Comparison of ENCODE assay signal across 10 mouse cellular contexts in genomic region chr11:97338302-97338976, GRCm38 (mm10). TPM values are rescaled to one million over a fixed set of nuclear protein-coding genes. Genes with fewer than 3 reads are reported as not detected.
DNase-seq lines count a peak whose midpoint lies in the region; ATAC-seq and TF ChIP-seq lines count a peak whose summit lies in the region.
"Had no signal": no experiment of that assay in that cellular context is flagged by ENCODE, and none has a peak within 500 bp of the region (broad histone marks: within the 10 kb centered on the region; RNA-seq: fewer than 3 reads in every experiment).

No protein-coding gene starts in this region.

- no peaks in the 10 kb centered on the region for H3K9me3 ChIP-seq in hindbrain, embryonic 13.5 days

- no peaks in the 10 kb centered on the region for H3K36me3 ChIP-seq in hindbrain, embryonic 13.5 days

- TF ChIP-seq CTCF in gastrocnemius, adult 2 months (IDR thresholded peaks at IDR 0.05), result no peak

- peaks cover 4% of the 10 kb centered on the region; the same call in 1 of the 2 replicates for H3K4me1 ChIP-seq in hindbrain, embryonic 13.5 days (replicated peaks)

- ATAC-seq in hindbrain, embryonic 13.5 days (ENCODE audit: low FRiP score), result no peak
- no peak for ATAC-seq in erythroid progenitor cell, adult 5-6 weeks (replicated peaks; ENCODE audit: low FRiP score, poor library complexity, severe bottlenecking)

- intact Hi-C loops in gastrocnemius, adult 2 months (cut with DNase I), result no loop called here

- peaks cover 27% of the 10 kb centered on the region for H3K27me3 ChIP-seq in hindbrain, embryonic 13.5 days

- H3K9ac ChIP-seq in hindbrain, embryonic 13.5 days, result no peak overlapping the region
- H3K9ac ChIP-seq: liver, embryonic 14.5 days had no signal

- DNase-seq in gastrocnemius, adult 2 months, result no peak
- no peak for DNase-seq in gastrocnemius, postnatal 4 days (ENCODE audit: low spot score in 2 of 2)
- peak; percentile 55 for DNase-seq in NIH3T3 (ENCODE audit: low read depth)
- DNase-seq in lung, postnatal 25 days (ENCODE audit: low spot score), result peak; percentile 41
- DNase-seq in spleen, postnatal 4 days (ENCODE audit: low spot score in 2 of 2), result no peak
- no peak for DNase-seq in spleen, adult 12 weeks (ENCODE audit: low spot score)
- DNase-seq: B cell, adult 2 months had no signal

- H3K4me2 ChIP-seq in hindbrain, embryonic 13.5 days, result peak overlapping the region; percentile 15; the same call in 1 of the 2 replicates

- 0 out of 2 replicates have a peak overlapping the region, but pooled peaks have one; percentile 17 for H3K27ac ChIP-seq in gastrocnemius, adult 2 months
- 0 out of 2 replicates have a peak overlapping the region, but pooled peaks have one; percentile 23 for H3K27ac ChIP-seq in hindbrain, embryonic 13.5 days
- H3K27ac ChIP-seq: liver, embryonic 14.5 days had no signal

- H3K4me3 ChIP-seq in gastrocnemius, adult 2 months, result peak overlapping the region; percentile 55
- no peak overlapping the region for H3K4me3 ChIP-seq in hindbrain, embryonic 13.5 days

- WGBS in hindbrain, embryonic 13.5 days, result 52% methylated on average over 21 of the region's 21 CpGs

RNA-seq across cellular contexts. Expression of gene Gpr179, which starts 13.4 kb away (rescaled TPM):
- under 1 TPM in 1 of 2 experiments, not detected in 1; 0.03 TPM for total RNA-seq in gastrocnemius, adult 2 months (2021)
- under 1 TPM; 0.22 to 0.29 TPM for total RNA-seq in gastrocnemius, postnatal 4 days (2021)
- polyA plus RNA-seq in hindbrain, embryonic 13.5 days (2015; fragmentation: Nextera tagmentation; extraction: Ambion mirVana), result 0.16 and 0.25 TPM in 2 replicates
- not detected in 2 replicates for total RNA-seq in erythroid progenitor cell, adult 5-6 weeks (2015; ENCODE audit: low replicate concordance)
- total RNA-seq in erythroid progenitor cell, adult 5-6 weeks (2017; ENCODE audit: low replicate concordance), result 0.15 TPM in 1 of 2 replicates, not detected in the other

RNA-seq across cellular contexts. Expression of gene Mrpl45, which starts 22.9 kb away (rescaled TPM):
- total RNA-seq in gastrocnemius, adult 2 months (2021), result 10 to 100 TPM; 34.1 to 50.7 TPM
- total RNA-seq in gastrocnemius, postnatal 4 days (2021), result 10 to 100 TPM; 25.9 to 31.0 TPM
- polyA plus RNA-seq in hindbrain, embryonic 13.5 days (2015; fragmentation: Nextera tagmentation; extraction: Ambion mirVana), result 38.4 and 39.0 TPM in 2 replicates
- 13.4 and 15.5 TPM in 2 replicates for total RNA-seq in erythroid progenitor cell, adult 5-6 weeks (2015; ENCODE audit: low replicate concordance)
- 3.6 and 5.9 TPM in 2 replicates for total RNA-seq in erythroid progenitor cell, adult 5-6 weeks (2017; ENCODE audit: low replicate concordance)

RNA-seq across cellular contexts. Expression of gene Socs7, which starts 23.9 kb away (rescaled TPM):
- 10 to 100 TPM; 43.2 to 48.6 TPM for total RNA-seq in gastrocnemius, adult 2 months (2021)
- 10 to 100 TPM; 33.4 to 34.5 TPM for total RNA-seq in gastrocnemius, postnatal 4 days (2021)
- polyA plus RNA-seq in hindbrain, embryonic 13.5 days (2015; fragmentation: Nextera tagmentation; extraction: Ambion mirVana), result 8.4 and 9.2 TPM in 2 replicates
- total RNA-seq in erythroid progenitor cell, adult 5-6 weeks (2015; ENCODE audit: low replicate concordance), result 2.5 and 2.9 TPM in 2 replicates
- total RNA-seq in erythroid progenitor cell, adult 5-6 weeks (2017; ENCODE audit: low replicate concordance), result 5.4 and 6.0 TPM in 2 replicates

RNA-seq across cellular contexts. Expression of gene Npepps, which starts 58.0 kb away (rescaled TPM):
- 10 to 100 TPM; 57.6 to 77.2 TPM for total RNA-seq in gastrocnemius, adult 2 months (2021)
- total RNA-seq in gastrocnemius, postnatal 4 days (2021), result 10 to 100 TPM; 75.8 to 80.0 TPM
- polyA plus RNA-seq in hindbrain, embryonic 13.5 days (2015; fragmentation: Nextera tagmentation; extraction: Ambion mirVana), result 154 and 156 TPM in 2 replicates
- 20.9 and 25.6 TPM in 2 replicates for total RNA-seq in erythroid progenitor cell, adult 5-6 weeks (2015; ENCODE audit: low replicate concordance)
- total RNA-seq in erythroid progenitor cell, adult 5-6 weeks (2017; ENCODE audit: low replicate concordance), result 9.4 and 32.2 TPM in 2 replicates

Comparison
In these comparisons a context has a peak if more than half of its experiments do, and no peak if none do; other contexts are left out.
1. DNase-seq: peak in NIH3T3 (single experiment) and lung, postnatal 25 days (single experiment); none in gastrocnemius, adult 2 months (single experiment), gastrocnemius, postnatal 4 days (0 of 2), spleen, postnatal 4 days (0 of 2) and spleen, adult 12 weeks (single experiment).
2. RNA of gene Socs7, which starts 23.9 kb away (total RNA-seq): 43.2 to 48.6 TPM in gastrocnemius, adult 2 months and 33.4 to 34.5 TPM in gastrocnemius, postnatal 4 days; 2.5 to 6.0 TPM in erythroid progenitor cell, adult 5-6 weeks; every median in the first group is over 4 times any median in the second.